Mouse (Mus musculus) heart, postnatal 0 days (tissue): ENCODE data around the gene Emilin2.

ENCODE experiments used
- CTCF ChIP-seq: IDR thresholded peaks from 2 replicates; pipeline ENCODE4 v1.5.1; 2016; ENCODE audit warnings: antibody characterized with exemption, control low read depth, low read depth
- EP300 ChIP-seq: IDR thresholded peaks from 2 replicates; pipeline ENCODE4 v1.6.1; 2016; ENCODE audit warnings: antibody characterized with exemption, low read depth

GRCm38 (mm10) chr17:71332298-71332697 is 20.5 kb upstream of the Emilin2 start:
- TF ChIP-seq CTCF (no peak), EP300 (no peak)
